Mouse (Mus musculus) kidney, embryonic 16.5 days (tissue): ENCODE measurements around the gene Ccdc159. TPM values are rescaled to one million over a fixed set of nuclear protein-coding genes. Genes with fewer than 3 reads are reported as not detected.

Experiments used
- ATAC-seq: fragments of 200-750 bp; cut with Nextera tagmentation; 2 replicates; pipeline ENCODE4 v1.8.0; 2017; ENCODE audit warnings: moderate TSS enrichment; ENCODE audit not compliant: low FRiP score, low TSS enrichment
- H3K27ac ChIP-seq: fragments of 300-500 bp; sonication (generic); 2 replicates; pipeline ENCODE4 v1.5.1; 2014; ENCODE audit warnings: low read length
- H3K27me3 ChIP-seq: fragments of 300-500 bp; sonication (generic); 2 replicates; pipeline ENCODE4 v1.6.1; 2014; ENCODE audit warnings: low read length, control low read depth, mixed read lengths; ENCODE audit not compliant: insufficient read depth
- H3K36me3 ChIP-seq: fragments of 300-500 bp; sonication (generic); 2 replicates; pipeline ENCODE4 v1.6.1; 2014; ENCODE audit warnings: low read length, control low read depth, mixed read lengths; ENCODE audit not compliant: insufficient read depth
- H3K4me1 ChIP-seq: fragments of 300-500 bp; sonication (generic); 2 replicates; pipeline ENCODE4 v1.6.1; 2014; ENCODE audit warnings: low read length, control low read depth, mixed read lengths; ENCODE audit not compliant: insufficient read depth
- H3K4me2 ChIP-seq: fragments of 300-500 bp; sonication (generic); replicated peaks from 2 replicates; pipeline ENCODE4 v1.6.1; 2014; ENCODE audit warnings: low read depth, low read length
- H3K4me3 ChIP-seq: fragments of 300-500 bp; sonication (generic); 2 replicates; pipeline ENCODE4 v1.5.1; 2014; ENCODE audit warnings: mild to moderate bottlenecking, low read length
- H3K9ac ChIP-seq: fragments of 300-500 bp; sonication (generic); replicated peaks from 2 replicates; pipeline ENCODE4 v1.6.1; 2014; ENCODE audit warnings: low read length
- H3K9me3 ChIP-seq: fragments of 300-500 bp; sonication (generic); 2 replicates; pipeline ENCODE4 v1.6.1; 2016; ENCODE audit warnings: low read length, control low read depth
- WGBS: fragments of 180-500 bp; shearing (Covaris S2); extraction: QIAGEN DNeasy Blood & Tissue Kit; methylation state at CpG from one replicate; pipeline ENCODE4 v1.1.7; 2014; 5-methylcytosine and 5-hydroxymethylcytosine counted together
- polyA plus RNA-seq: library from polyadenylated mRNA; unstranded; fragments of >200 nt; fragmentation: Nextera tagmentation; extraction: Ambion mirVana; gene quantifications from 2 replicates; pipeline ENCODE4 v1.2.1, GENCODE M21; 2015

Gene Ccdc159
- polyA plus RNA-seq, 1 experiment from 2014 or later = 5.4 TPM

GRCm38 (mm10) chr9:21969304-21969703, 42.0 kb downstream of the Ccdc159 start:
- Histone ChIP-seq H3K9me3 (no peaks in the 10 kb centered on the region), H3K4me3 (no peak overlapping the region), H3K9ac (no peak overlapping the region), H3K4me1 (no peaks in the 10 kb centered on the region), H3K27ac (no peak overlapping the region), H3K36me3 (peaks cover 4% of the 10 kb centered on the region; the same call in 1 of the 2 replicates), H3K27me3 (no peaks in the 10 kb centered on the region), H3K4me2 (no peak overlapping the region)
- 89% methylated on average over 4 of the region's 4 CpGs for WGBS
- ATAC-seq = no peak

- no peak overlapping the region for H3K4me3 ChIP-seq
- peaks cover 20% of the 10 kb centered on the region for H3K36me3 ChIP-seq
- H3K9me3 ChIP-seq = no peaks in the 10 kb centered on the region
- WGBS = 86% methylated on average over 10 of the region's 10 CpGs
- no peaks in the 10 kb centered on the region for H3K4me1 ChIP-seq
- H3K4me2 ChIP-seq = no peak overlapping the region
- no peak overlapping the region for H3K27ac ChIP-seq
- H3K27me3 ChIP-seq = no peaks in the 10 kb centered on the region
- ATAC-seq = no peak
- no peak overlapping the region for H3K9ac ChIP-seq
These were observed 49.4 kb downstream of the Ccdc159 start for GRCm38 (mm10) chr9:21976626-21977175.

GRCm38 (mm10) chr9:21977331-21977730, 50.1 kb downstream of the Ccdc159 start:
- ATAC-seq = no peak
- H3K4me1 ChIP-seq = no peaks in the 10 kb centered on the region
- H3K9ac ChIP-seq = no peak overlapping the region
- H3K27me3 ChIP-seq = no peaks in the 10 kb centered on the region
- peaks cover 20% of the 10 kb centered on the region for H3K36me3 ChIP-seq
- H3K27ac ChIP-seq = no peak overlapping the region
- no peaks in the 10 kb centered on the region for H3K9me3 ChIP-seq
- no peak overlapping the region for H3K4me2 ChIP-seq
- no peak overlapping the region for H3K4me3 ChIP-seq
- 87% methylated on average over 5 of the region's 5 CpGs for WGBS

- Histone ChIP-seq H3K27me3 (no peaks in the 10 kb centered on the region), H3K4me1 (no peaks in the 10 kb centered on the region), H3K27ac (no peak overlapping the region), H3K4me2 (no peak overlapping the region), H3K36me3 (peaks cover 17% of the 10 kb centered on the region), H3K4me3 (no peak overlapping the region), H3K9ac (no peak overlapping the region), H3K9me3 (no peaks in the 10 kb centered on the region)
- no peak for ATAC-seq
- 27% methylated on average over 2 of the region's 2 CpGs for WGBS
These were observed 50.7 kb downstream of the Ccdc159 start for GRCm38 (mm10) chr9:21977972-21978371.

GRCm38 (mm10) chr9:21978398-21979128, 51.3 kb downstream of the Ccdc159 start:
- Histone ChIP-seq H3K4me3 (no peak overlapping the region), H3K9me3 (no peaks in the 10 kb centered on the region), H3K27ac (no peak overlapping the region), H3K9ac (no peak overlapping the region), H3K4me1 (no peaks in the 10 kb centered on the region), H3K4me2 (no peak overlapping the region), H3K36me3 (peaks cover 17% of the 10 kb centered on the region), H3K27me3 (no peaks in the 10 kb centered on the region)
- ATAC-seq = peak; percentile 81
- WGBS = 71% methylated on average over 4 of the region's 4 CpGs

GRCm38 (mm10) chr9:21983911-21984310, 56.6 kb downstream of the Ccdc159 start:
- Histone ChIP-seq H3K4me1 (peaks cover 11% of the 10 kb centered on the region), H3K27ac (no peak overlapping the region), H3K27me3 (peaks cover 23% of the 10 kb centered on the region), H3K4me2 (no peak overlapping the region), H3K36me3 (peaks cover 11% of the 10 kb centered on the region), H3K9me3 (no peaks in the 10 kb centered on the region), H3K9ac (no peak overlapping the region), H3K4me3 (no peak overlapping the region)
- 37% methylated on average over 3 of the region's 3 CpGs for WGBS
- ATAC-seq = no peak

Other genes starting within 250 kb of the Ccdc159 start
- 30.6 and 33.2 TPM in 2 replicates for gene Ldlr, start 204.0 kb upstream of the Ccdc159 start, polyA plus RNA-seq
- gene Spc24, start 167.2 kb upstream of the Ccdc159 start, polyA plus RNA-seq = 120 and 134 TPM in 2 replicates
- 18.7 and 19.7 TPM in 2 replicates for gene Kank2, start 128.7 kb upstream of the Ccdc159 start, polyA plus RNA-seq
- gene Angptl8, start 92.0 kb upstream of the Ccdc159 start, polyA plus RNA-seq = 5.4 and 6.0 TPM in 2 replicates
- gene Dock6, start 74.8 kb upstream of the Ccdc159 start, polyA plus RNA-seq = 46.8 and 47.1 TPM in 2 replicates
- gene Rab3d, start 9.3 kb upstream of the Ccdc159 start, polyA plus RNA-seq = 14.2 and 14.4 TPM in 2 replicates
- 70.3 and 75.4 TPM in 2 replicates for gene Tmem205, start 85 bp downstream of the Ccdc159 start, polyA plus RNA-seq
- gene Plppr2, start 9.6 kb downstream of the Ccdc159 start, polyA plus RNA-seq = 10.4 and 10.7 TPM in 2 replicates
- gene Swsap1, start 28.3 kb downstream of the Ccdc159 start, polyA plus RNA-seq = 9.0 TPM in 2 replicates
- 11.8 and 15.7 TPM in 2 replicates for gene Epor, start 36.0 kb downstream of the Ccdc159 start, polyA plus RNA-seq
- gene Rgl3, start 62.0 kb downstream of the Ccdc159 start, polyA plus RNA-seq = 33.9 and 34.2 TPM in 2 replicates
- gene Ccdc151, start 75.2 kb downstream of the Ccdc159 start, polyA plus RNA-seq = 1.9 TPM in 2 replicates
- gene Prkcsh, start 75.3 kb downstream of the Ccdc159 start, polyA plus RNA-seq = 157 and 161 TPM in 2 replicates
- gene Elavl3, start 124.6 kb downstream of the Ccdc159 start, polyA plus RNA-seq = 0.10 and 0.37 TPM in 2 replicates
- gene Gm49318, start 143.8 kb downstream of the Ccdc159 start, polyA plus RNA-seq = not detected in 2 replicates
- 11.6 and 14.2 TPM in 2 replicates for gene Zfp653, start 143.9 kb downstream of the Ccdc159 start, polyA plus RNA-seq
- 54.4 and 62.7 TPM in 2 replicates for gene Ecsit, start 158.0 kb downstream of the Ccdc159 start, polyA plus RNA-seq
- gene Cnn1, start 171.7 kb downstream of the Ccdc159 start, polyA plus RNA-seq = 13.3 and 49.9 TPM in 2 replicates
- gene Elof1, start 189.7 kb downstream of the Ccdc159 start, polyA plus RNA-seq = 195 and 203 TPM in 2 replicates
- gene Acp5, start 208.2 kb downstream of the Ccdc159 start, polyA plus RNA-seq = 5.8 and 6.7 TPM in 2 replicates
- 70.2 and 72.4 TPM in 2 replicates for gene Pigyl, start 229.4 kb downstream of the Ccdc159 start, polyA plus RNA-seq